Mouse (Mus musculus): ENCODE data around the gene Ranbp17.

Gene Ranbp17

GRCm38 (mm10) chr11:33228186-33228585 is 285.4 kb downstream of the Ranbp17 start:
- no peak for DNase-seq

GRCm38 (mm10) chr11:33226516-33226915 is 287.0 kb downstream of the Ranbp17 start:
- DNase-seq: no peak

- no peak for DNase-seq
Observed at GRCm38 (mm10) chr11:33221566-33222365, 291.8 kb downstream of the Ranbp17 start.

GRCm38 (mm10) chr11:33220763-33221162 is 292.8 kb downstream of the Ranbp17 start:
- no peak for DNase-seq

- DNase-seq: no peak
Observed at GRCm38 (mm10) chr11:33217384-33218079, 296.0 kb downstream of the Ranbp17 start.

GRCm38 (mm10) chr11:33207411-33207810 is 306.1 kb downstream of the Ranbp17 start:
- DNase-seq: peak in 1 of 2 experiments; percentile 1

- DNase-seq: no peak
Observed at GRCm38 (mm10) chr11:33204966-33205365, 308.6 kb downstream of the Ranbp17 start.

GRCm38 (mm10) chr11:33204329-33204705 is 309.2 kb downstream of the Ranbp17 start:
- DNase-seq: no peak

GRCm38 (mm10) chr11:33203383-33204328 is 309.9 kb downstream of the Ranbp17 start, which contains the start of gene Tlx3:
TSS of gene Tlx3 (minus strand) at chr11:33203589.
- no peak for DNase-seq

GRCm38 (mm10) chr11:33202972-33203371 is 310.6 kb downstream of the Ranbp17 start:
- no peak for DNase-seq

- DNase-seq: no peak
Observed at GRCm38 (mm10) chr11:33202296-33202695, 311.2 kb downstream of the Ranbp17 start.

GRCm38 (mm10) chr11:33201626-33202010 is 311.9 kb downstream of the Ranbp17 start:
- no peak for DNase-seq

- peak in 1 of 2 experiments; percentile 52 for DNase-seq
Observed at GRCm38 (mm10) chr11:33200764-33201625, 312.6 kb downstream of the Ranbp17 start.

- no peak for DNase-seq
Observed at GRCm38 (mm10) chr11:33199906-33200763, 313.4 kb downstream of the Ranbp17 start.

- DNase-seq: no peak
Observed at GRCm38 (mm10) chr11:33199117-33199514, 314.4 kb downstream of the Ranbp17 start.

- no peak for DNase-seq
Observed at GRCm38 (mm10) chr11:33198351-33199116, 315.0 kb downstream of the Ranbp17 start.

GRCm38 (mm10) chr11:33197673-33198072 is 315.9 kb downstream of the Ranbp17 start:
- DNase-seq: no peak

- no peak for DNase-seq
Observed at GRCm38 (mm10) chr11:33197133-33197514, 316.4 kb downstream of the Ranbp17 start.

- no peak for DNase-seq
Observed at GRCm38 (mm10) chr11:33196447-33197132, 317.0 kb downstream of the Ranbp17 start.
